Mouse (Mus musculus) urinary bladder, postnatal 4 days (tissue): ENCODE measurements around the gene Ip6k3.

ENCODE experiments used
- DNase-seq, 2 experiments: peaks; one replicate each; pipeline ENCODE4 v3.0.0; 2021 to 2022; ENCODE audit warnings: low spot score in 2 of 2

The Ip6k3 gene

DNA sequence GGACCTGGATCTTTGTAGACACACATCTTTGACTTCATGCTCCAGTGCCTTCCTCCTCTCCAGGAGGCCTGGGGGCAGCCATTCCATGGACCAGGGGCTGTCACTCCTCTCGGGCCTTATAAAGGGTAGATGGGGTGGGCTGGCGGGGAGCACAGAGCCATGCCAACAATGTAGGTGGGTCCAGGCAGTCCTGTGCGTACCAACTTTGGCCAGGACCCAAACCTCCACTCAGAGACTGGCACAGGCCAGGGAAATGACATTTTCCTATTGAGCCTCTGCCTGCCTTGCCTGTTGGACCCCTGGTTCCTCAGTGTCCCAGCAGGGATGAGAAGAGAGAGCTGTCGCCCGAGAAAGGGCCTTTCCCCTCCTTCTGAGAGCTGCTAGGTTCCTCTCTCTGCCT, 14.8 kb upstream of the Ip6k3 start:
- DNase-seq = no peak

DNA sequence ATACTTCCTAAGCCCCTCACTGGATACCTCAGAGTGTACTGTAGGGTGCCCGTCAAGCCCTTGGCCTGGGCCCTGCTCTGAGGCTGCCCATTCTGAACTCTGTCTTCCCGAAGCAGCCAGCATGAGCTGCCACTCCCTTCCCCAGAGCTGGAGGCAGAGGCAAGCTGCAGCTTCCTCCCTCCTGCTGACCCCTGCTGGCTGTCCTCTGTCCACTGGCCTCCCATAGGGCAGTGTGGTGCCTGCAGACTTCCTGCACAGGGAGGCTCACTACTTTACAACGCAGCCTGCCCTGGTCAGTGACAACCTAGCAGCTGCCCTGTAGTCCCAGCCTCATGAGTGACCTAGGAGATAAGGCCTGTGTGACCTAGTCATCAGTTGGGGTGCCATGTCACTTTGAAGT, 14.1 kb upstream of the Ip6k3 start:
- no peak for DNase-seq

DNA sequence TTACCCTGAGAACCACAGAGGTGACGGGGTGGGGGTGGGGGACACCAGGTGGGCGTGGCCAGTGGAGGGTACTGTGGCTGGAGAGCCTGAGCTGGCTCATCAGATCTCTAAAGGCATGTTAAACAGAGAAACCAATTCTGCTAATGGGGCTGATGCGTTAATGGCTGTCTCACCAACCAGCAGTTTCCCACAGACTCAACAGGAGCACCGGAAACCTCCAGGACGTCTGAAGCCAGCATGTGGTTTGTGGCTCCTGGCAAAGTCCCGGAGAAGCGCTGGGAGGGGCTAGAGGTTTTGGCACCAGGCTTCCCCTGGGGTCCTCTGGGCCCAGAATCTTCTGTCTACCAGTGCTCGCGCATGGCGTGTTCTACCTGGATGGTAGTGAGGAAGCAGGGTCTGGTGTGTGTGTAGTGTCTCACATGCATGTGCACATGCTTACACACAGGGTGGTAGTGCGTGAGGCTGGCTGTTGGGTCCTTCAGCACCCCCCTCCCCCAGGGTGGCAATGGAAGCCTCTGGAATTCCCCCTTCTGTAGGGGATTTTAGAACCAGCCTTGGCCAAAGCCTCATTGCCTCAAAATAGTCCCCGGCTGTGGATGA, 12.2 kb upstream of the Ip6k3 start:
- DNase-seq = no peak

DNA sequence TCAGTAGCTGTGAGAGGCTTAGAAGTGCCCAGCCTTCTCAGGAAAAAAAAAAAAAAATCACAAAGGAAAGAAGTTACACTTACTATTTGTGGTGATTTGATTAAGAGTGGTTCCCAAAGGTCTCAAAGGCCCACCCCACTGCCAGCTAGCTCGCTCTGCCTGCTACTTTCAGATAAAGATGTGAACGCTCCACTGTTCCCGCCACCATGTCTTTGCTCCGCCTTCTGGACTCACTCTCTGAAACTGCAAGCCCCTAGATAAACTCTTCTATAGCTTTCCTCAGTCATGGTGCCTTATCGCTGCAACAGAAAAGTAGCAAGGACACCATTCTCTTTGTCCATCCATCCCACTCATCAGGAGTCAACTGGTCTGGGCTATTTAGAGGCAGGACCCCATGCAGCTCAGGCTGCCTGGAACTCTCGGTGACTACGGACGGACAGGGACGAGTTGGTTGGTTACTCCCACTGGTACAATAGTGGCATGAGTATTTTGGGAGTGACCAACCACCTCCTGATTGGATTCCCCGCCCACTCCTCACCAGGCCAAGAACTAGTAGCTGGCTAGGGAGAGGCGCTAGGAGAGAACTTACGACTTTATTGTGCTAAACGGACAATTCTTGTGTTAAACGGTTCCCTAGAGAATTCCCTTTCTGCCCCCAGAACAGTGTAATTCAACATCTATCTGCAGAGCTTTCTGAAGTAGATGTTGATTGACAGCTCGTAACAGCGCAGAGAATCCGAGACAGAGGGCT, 11.0 kb upstream of the Ip6k3 start:
- DNase-seq = no peak

DNA sequence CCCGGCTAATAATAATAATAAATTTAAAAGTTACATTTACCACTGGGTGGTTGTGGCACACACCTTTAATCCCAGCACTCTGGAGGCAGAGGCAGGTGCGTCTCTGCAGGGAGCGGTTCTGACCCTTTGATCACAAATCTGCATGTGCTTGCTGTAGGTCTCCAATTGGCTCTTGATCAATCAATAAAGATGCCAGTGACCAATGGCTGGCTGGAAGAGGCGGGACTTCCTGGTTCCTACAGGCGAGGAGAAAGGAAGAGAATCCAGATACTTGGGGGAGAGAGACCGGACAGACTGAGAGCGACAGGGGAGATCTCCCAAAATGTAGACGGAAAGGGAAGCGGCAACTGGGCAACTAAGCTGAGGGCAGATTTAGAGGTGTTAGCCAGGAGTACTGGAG, 10.4 kb upstream of the Ip6k3 start:
- DNase-seq = no peak

DNA sequence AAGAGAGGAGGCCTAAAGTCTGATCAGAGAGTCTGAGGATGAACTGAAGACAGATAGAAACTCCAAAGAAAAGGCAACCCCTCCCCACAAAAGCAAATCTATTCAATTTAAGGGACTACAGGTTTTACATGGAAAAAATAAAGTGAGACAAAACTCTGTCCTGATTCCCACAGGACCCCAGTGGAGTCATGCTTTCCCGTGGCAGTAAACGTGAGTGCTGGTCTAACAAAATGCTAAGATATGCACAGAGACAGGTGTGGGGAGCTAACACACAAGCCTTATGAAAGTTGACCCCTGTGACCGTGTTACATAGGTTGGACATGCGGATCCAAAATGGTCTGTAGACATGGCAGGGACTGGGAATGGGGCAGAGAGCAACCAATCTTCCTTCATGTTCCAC, 9.2 kb upstream of the Ip6k3 start:
- no peak for DNase-seq

DNA sequence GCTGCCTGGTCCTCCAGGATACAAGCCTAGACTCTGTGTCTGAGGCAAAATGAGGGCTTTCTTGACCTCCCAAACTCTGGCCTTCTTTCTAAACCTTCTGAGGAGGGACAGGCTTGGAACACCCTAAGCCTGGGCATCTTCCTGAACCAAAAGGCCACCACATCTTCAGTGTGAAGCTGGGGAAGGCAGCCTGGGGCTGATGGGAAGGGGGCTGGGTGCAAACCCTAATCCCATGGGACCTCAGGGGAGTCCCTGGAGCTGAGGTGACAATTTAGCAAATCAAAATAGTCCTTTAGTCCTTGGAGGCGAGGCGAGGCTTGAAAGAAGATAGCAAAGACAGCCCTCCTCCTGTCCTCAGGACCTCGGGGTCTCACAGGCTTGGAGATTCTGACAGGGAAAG, 8.7 kb upstream of the Ip6k3 start:
- no peak for DNase-seq

DNA sequence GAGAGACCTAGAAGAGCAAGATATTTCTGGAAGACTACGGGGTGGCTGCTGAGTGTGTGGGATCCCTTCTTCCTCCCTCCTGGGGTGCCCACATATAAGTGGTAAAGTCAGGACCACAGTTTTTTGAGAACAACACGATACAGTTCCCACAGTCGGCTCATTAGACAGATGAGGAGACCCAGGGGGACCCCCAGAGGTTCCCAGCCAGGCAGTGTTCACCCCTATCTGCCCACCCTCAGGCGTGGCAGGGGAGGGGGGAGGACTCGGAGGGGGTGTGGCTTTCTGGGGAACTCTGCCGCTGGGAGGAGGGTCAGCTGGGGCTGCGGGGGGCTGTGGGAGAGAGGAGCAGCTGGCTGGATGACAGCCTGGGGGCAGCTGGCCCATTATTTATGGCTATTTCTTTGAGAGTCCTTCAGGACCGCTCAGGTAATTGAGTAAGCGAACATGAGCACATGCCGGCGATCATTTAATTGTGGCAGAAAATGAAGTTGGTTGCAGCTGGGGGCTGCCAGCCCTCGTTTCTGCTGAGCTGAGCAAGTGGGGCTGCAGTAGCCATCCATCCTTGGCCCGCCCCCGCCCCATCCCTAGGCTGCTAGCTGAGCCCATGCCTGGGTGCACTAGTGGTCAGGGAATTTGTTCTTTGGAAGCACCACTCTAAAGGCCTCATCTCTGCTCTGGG, 7.7 kb upstream of the Ip6k3 start:
- DNase-seq = no peak

DNA sequence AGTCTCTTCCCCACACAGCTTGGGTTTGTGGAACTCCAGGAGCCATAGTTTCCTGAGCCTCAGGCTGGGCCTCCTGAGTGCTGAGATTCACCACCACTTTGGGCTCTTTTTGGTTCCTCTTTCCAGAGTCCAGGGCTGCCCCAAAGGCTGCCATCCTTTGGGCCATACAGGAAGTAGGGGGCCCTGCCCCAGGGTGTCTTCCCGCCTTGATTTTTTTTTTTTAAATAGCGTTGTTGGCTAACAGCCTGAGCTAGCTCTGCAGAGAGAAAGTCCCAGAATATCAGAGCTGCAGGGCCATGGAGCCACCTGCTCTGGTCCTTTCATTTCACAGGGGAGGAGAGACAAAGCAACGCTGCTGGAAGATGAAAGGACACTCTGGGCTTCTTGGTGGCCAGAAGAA, 6.1 kb upstream of the Ip6k3 start:
- DNase-seq = no peak

DNA sequence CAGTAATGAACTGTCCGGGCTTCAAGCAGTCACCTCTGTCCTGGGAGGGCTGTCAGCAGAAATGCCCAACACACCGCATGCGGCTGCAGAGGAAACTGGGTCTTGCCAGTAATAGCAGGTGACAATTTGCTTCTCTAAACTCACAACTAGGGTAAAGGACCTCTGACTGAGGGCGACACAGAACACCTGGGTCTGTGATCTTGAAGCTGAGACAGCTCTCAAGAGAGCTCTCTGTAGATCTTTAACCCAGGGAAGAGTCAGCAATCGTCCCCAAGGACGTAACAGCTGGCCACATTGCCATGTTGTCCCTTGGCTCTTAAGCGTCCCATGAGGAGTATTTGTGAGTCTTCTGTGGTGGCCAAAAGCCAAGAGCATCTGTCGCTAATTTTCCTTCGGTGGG, 4.9 kb upstream of the Ip6k3 start:
- no peak for DNase-seq

DNA sequence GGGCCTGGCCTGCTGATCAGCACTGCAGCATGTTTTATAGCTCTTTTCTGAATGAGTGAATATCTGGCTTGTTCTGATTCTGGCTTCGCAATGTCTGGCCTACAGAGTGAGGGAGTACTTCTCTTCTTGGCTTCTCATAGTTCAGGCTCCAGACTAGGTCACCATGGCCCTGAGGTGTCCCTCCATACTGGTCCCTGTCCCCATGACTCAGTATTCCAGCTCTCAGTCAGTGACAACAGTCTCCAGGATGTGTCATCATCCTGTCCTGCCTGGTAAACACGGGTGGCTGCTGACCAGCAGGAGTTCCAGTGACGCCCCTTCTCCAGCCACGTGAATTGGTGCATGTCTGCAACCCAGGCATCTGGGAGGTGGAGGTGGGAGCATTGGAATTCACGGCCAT, 3.5 kb upstream of the Ip6k3 start:
- no peak for DNase-seq

DNA sequence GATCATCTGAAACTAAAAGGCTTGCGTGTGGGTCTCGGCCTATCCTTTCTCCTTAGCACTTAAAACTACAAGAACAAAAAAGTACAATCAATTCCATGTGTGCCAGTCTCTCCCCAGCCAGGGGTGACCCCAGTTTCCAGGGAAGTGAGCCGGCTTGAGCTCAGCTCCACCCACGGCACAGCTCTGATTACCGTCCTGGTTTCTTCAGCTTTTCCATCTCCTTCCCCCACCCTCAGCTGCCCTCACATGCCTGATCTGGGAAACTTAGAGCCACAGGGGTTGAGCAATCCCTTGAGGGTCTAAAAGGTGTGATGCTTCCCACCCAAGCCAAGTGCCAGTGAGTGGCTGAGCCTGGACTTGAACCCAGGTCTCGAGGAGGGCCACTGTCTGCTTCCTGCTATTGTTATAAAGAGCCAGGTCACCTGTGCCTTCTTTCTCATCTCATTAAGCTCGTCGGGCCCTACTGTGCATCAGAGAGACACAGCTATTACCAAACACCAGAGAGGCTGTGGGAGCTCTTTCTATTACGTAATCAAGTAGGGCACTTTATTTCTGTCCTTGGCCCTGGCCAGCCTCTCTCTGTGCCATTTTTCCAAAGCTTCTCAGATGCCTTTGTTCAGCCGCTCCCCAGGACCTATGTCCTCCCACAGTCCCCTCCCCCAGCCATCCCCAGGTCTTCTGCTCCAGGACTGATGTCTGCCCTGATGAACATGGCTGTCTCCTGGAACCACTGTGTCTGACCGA, 2.5 kb upstream of the Ip6k3 start:
- DNase-seq = no peak

DNA sequence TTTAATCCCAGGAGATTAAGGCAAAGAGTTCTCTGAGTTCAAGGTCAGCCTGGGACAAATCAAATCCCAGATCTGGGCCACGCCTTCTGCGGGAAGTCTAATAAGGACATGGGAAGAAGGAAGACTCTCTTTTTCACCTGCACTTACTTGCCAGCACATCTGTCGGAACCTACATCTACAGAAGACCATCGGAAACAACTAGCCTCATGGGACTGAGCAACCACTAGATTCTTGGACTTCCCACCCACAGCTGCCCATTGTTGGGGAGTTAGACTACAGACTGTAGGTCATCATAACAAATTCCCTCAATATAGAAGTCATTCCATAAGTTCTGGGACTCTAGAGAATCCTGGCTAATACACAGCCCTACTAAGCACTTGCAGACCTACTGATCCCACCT, 974 bp upstream of the Ip6k3 start:
- DNase-seq = no peak

DNA sequence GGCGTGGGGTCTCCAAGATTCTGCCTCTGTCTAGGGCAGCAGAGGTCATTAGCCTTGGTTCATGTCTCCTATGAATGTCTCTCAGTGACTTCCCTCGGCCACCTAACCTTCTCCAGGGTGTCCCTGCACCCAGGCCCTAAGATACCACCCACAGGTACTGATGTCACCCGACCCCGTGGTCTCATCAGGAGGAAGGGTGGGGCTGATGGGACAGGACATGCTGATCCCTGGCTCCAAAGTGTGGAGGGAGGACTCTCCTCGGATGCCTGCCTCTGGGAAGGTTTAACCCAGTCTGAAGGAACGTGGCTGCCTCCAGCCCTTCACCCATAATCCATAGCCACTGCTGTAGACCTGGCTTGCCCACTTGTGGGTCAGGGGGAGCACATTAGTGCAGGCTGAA, 694 bp downstream of the Ip6k3 start:
- no peak for DNase-seq

DNA sequence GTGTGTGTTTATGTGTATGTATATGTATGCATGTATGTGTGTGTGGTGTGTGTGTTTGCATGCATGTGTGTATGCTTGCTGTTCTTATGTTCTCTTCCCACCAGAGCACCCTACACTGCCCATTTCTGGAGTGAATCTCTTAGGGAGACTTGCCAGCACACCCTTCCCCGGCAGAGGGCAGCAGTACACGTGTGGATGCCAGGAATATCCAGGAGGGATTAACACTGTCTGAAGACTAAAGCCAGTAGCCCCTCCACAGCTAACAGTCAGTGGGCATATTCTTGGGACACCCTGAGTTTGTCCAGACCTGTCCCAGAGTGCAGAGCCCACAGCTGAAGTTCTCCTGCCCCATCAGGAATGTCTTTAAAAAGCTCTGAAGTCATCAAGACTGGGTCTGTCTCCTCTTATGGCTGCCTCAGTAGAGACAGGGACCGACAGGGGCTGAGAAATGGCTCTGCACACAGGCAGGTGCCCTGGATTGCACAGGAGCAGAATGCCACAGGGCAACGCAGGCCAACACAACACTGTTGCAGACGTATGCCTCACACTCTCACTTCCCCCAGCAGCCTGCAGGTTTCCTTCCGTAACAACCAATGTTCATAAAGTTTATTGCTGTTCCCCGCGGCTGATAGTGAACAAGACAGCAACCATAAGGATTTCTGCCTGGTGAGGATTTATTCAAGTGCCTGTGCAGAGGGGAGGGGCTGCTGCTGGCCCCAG, 2.4 kb downstream of the Ip6k3 start:
- DNase-seq = no peak

DNA sequence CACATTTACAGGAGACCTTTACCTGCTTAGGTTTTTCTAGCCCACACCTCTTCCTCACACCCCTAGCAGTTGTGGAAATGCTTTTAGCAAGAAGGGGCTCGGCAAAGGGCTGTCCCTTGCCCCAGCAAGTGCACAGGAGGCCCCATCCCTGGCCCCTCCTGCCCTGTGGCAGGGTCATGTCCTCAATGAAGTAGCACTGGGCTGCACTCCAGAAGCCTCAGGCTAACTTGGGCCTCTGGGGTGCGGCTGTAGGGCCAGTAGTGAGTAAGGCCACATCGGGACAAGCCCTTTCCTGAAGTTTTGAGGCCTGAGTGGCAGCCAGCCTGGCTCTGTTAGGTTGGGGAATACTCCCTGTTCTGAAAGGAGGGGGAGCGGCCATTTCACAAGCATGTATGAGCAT, 6.7 kb downstream of the Ip6k3 start:
- DNase-seq = no peak

DNA sequence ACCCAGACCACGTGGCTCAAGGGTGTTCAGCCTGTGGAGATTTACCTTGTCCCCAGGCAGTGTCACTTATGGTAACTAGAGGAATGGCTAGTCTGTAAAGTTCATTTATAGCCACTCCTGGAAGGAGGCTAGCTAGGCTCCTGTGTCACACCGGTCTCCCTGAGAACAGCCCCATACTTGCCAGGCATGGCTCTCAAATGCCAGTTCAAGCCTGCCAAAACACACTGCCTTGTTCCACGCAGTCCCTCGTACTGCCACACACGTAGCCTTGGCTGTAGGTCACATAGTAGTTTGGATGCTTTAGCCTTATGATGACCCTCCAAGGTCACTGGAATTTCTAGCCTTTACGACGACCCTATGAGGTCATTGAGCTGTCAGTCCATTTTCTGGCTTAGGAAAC, 8.4 kb downstream of the Ip6k3 start:
- DNase-seq = no peak

DNA sequence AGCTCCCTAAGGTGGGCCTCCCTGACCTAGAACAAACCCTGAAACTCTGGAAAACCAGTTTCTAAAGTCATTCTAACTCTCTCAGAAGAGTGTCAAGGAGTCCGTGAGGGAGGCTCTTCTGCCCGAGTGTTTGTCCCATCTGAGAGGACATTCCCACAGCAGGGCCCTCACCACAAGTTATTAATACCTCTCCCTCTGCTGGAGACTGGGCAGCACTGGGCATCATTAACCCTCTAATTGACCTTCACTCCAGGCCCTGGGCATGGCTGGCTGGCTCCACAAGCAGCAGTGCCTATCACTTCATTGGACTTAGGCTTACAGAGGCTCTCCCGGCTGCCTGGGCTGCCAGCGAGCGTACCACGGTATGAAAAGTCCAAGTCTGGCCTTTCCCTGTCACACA, 9.2 kb downstream of the Ip6k3 start:
- no peak for DNase-seq

DNA sequence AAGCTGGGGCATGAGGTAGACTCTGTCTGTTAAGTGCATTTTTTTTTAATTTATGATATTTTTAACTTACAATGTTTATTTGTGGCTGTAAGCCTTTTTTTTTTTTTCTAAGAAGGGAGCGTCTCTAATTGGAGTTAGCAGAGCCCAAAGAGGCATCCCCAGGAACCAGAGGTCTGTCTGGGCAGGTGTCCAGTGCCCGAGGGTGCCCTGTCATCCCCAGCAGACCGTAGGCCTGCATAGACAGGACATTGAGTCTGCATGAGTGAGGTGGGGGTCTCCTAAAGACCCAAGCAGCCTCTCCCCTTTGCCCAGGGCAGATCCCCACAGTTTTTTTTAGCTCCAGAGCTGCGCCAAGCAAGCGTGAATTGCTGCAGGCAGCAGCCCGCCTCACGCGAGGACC, 11.8 kb downstream of the Ip6k3 start:
- no peak for DNase-seq

DNA sequence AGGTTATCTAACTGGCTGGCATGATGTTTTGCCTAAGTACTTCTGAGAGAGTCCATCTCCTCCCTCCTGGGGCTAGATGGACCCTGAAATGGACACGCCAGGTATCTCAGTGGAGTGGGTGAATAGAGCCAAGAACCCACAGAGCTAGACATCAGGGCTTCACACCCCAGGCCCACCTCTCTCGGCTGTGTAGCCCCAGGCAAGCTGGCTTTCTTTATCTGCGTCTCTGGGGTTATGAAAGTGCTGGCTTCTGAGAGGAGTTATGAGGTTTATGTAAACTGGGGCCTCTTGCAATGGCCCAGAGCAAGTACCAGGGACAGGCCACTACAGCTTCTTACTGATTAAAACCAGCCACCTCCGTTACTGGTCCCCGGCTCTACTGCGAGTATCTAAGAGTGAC, 12.7 kb downstream of the Ip6k3 start:
- no peak for DNase-seq

DNA sequence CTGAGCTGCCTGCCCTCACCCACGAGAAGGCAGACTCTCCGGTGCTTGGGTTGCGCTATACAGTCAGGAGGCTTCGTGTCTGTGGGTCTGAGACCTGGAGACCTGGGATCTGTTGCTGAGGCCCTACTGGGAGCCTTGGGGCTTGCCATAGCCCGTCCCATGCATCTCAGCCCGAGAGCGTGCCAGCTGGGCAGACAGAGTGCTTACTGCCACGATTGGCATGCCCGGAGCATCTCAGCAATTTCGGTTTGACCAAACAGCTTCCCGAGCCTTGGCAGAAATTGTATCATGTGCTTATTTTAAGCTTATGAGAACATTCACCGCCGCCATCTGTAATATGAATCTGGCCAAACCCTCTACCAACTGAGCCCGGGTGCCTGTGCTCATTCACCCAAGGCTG, 13.3 kb downstream of the Ip6k3 start:
- no peak for DNase-seq

DNA sequence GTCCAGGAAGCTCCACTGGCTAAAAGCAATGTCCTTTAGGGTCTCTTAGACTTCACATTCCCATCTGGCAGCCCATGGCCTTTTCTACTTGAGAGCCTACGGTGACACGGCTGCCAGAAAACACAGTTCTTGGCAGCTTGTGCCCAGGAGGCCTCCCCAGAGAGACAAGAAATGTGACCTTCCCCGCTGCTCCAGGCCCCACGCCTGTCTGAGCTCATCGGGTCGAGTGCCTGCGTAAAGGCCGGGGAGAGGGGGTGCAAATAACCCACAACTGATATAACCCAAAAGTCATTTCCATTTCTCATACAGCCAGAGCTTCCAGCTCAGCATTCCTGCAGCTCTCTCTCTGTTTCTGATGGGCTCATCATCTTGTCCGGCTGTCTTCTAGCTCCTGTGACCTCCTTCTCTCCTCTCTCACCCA, 13.8 kb downstream of the Ip6k3 start:
- DNase-seq = no peak
